Mouse (Mus musculus): ENCODE data around the gene Rarg.

DNA sequence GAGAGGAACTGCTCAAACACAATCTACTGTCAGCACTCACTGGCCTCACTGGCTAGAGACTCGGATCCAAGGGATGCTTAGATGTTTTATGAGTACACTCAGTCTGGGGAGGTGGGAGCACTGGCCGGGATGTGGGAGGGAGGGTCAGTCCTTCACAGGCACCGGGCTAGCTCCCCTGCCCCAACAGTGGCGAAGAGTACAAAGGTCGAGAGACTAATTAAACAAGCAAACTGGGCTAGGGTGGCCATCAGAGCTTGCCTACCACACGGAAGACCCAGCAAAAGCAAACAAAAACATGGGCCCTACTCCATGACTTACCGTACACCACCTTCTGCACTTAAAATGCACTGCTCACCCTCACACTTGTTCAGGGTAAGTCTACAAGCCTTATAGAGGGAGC is 65.6 kb downstream of the Rarg start:
- TF ChIP-seq GATA1 (IDR thresholded peaks at IDR 0.05; ENCODE audit: low read length), result no peak
- no peak for TF ChIP-seq TAL1 (IDR thresholded peaks at IDR 0.05; ENCODE audit: low read length)

Measured in erythroblast, embryonic 14.5 days (primary cell).